Mouse (Mus musculus) CD4-positive, CD25-positive, alpha-beta regulatory T cell, adult 4 months (primary cell): ENCODE data around the gene Wdr34. TPM values are rescaled to one million over a fixed set of nuclear protein-coding genes. Genes with fewer than 3 reads are reported as not detected.

Experiments
- ATAC-seq: one replicate; pipeline ENCODE4 v1.8.0; 2017
- polyA plus RNA-seq, 2 experiments: library from polyadenylated mRNA; unstranded; fragments of 100-300 nt; shearing (Covaris generic); gene quantifications; one replicate each; pipeline ENCODE4 v1.2.1; 2017

Wdr34 gene
- polyA plus RNA-seq, 2 experiments from 2014 or later = 1.5 to 2.0 TPM

DNA sequence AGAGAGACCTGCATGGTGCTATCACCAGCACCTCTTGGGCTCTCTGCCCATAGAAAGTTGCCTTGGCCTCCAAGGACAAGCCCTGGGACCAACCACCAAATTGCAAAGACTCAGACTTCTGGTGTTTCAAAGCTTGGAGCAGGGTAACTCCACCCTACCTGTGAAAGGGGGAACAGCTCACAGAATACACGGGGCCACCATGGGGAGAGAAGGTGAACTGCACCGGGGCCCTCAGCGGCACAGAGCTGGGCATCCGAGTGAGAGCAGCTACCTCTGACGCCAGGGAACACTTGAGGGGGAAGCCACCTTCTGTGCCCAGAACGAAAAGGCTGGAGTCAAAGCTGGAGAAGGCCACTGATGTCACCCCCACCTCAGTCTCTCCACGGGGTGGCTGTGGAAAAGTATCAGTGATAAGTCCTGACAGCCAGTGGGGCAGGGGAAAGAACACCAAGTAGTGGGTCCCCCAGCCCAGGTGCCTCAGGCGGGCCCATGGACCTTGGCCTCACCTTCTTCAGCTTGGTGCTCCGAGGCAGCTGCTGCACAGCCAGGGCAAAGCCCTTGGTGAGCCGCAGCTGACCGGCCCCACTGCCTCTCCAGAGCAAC lies 16.3 kb downstream of the Wdr34 start:
- no peak for ATAC-seq

DNA sequence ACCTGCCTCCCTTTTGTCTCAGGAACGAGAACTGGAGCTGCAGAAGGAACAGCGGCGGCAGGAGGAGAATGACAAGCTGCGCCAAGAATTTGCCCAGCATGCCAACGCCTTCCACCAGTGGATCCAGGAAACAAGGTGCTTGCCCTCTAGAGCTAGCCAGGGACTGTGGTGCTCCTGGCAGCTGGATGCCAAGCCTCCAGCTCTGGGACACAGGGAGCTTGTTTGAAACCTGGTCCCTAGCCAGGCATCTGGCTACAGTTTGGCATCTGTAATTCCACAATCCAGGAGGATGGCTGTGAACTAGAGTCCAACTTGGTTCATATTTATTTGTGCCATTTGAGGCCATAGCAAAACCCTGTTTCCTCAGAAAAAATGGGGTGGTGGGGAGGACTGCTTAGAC lies 21.7 kb downstream of the Wdr34 start:
- ATAC-seq = no peak

DNA sequence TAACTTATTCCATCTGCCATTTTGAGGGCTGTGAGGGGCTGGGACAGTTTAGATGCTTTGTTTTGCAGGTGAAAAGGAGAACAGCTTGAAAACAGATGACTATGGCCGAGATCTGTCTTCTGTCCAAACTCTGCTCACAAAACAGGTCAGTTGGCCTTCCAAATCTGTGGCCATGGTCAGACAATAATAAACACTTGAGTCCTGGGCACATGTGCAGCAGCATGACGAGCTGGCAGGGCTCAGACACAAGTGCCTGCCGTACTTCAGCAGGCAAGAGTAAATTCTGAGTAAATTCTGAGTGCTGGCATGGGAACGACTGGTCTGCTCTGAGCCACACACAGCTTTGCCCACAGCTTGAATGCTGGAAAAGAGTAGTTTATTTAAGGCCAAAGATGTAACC lies 23.2 kb downstream of the Wdr34 start:
- no peak for ATAC-seq

DNA sequence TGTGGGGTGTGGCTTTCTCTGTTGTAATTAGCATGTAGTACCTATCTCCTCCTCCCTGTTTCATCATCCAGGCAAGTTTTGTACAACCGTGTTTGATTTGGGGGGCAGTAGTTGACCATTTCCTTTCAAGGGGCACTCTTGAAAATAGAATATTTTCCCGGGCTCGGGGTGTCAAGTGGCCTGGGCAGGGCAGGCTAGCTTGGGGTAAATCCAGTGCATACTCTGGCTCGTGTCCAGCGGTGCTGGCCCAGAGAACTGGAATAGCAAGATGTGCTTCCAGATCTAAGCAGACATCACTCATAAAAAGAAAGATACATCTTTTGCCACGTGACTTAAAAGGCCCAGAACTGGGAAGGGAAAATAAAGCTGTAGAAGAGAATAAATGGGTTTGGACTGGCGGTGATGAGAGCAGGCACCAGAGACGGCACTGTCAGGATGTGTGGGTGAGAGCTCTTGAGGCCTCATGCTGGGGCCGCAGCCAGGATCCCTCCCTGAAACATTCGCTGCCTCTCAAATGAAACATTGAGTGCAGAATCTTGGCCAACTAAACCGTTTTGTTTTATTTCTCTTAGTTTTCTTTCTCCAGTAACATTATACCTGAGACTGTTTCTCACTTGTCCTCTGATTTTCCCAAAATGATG lies 34.2 kb downstream of the Wdr34 start:
- no peak for ATAC-seq

DNA sequence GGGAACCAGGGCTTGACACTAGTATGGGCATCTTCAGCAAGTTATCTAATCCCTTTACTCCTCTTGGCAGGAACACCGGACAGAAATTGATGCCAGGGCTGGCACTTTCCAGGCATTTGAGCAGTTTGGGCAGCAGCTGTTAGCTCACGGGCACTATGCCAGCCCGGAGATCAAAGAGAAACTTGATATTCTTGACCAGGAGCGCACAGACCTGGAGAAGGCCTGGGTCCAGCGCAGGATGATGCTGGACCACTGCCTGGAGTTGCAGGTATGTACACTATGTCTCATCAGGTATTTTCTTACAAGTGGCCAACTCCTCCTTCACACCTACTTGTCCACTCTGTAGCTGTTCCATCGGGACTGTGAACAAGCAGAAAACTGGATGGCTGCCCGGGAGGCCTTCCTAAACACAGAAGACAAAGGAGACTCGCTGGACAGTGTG lies 37.8 kb downstream of the Wdr34 start:
- no peak for ATAC-seq

DNA sequence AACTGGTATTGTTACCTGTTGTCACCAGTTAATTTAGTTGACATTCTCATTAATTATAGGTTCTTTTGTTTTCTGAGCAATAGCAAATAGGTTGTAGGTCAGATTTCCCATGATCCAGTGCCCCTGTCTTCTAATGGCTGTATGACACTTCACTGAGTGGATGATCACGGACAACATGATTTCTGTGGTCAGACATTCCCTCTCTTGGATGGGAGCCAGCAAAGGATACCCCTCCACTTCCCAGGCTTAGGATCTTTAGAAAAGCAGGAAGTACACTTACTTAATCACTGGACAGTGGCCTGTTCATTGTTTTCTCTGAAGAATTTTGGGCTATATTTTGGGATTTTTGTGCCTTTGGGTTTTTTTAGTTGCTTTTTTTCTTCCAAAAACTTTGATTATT lies 39.6 kb downstream of the Wdr34 start:
- no peak for ATAC-seq

- ATAC-seq = no peak
Measured at GRCm38 (mm10) chr2:29991962-29992361, 56.7 kb downstream of the Wdr34 start.

Other genes starting within 250 kb of the Wdr34 start
- gene Slc27a4, start 246.2 kb downstream of the Wdr34 start, polyA plus RNA-seq = 1 to 10 TPM; 1.1 to 1.8 TPM
- 10 to 100 TPM; 21.1 to 25.3 TPM for gene Urm1, start 228.8 kb downstream of the Wdr34 start, polyA plus RNA-seq
- under 1 TPM; 0.20 to 0.87 TPM for gene Cercam, start 179.7 kb downstream of the Wdr34 start, polyA plus RNA-seq
- gene Odf2, start 159.7 kb downstream of the Wdr34 start, polyA plus RNA-seq = 10 to 100 TPM; 47.1 to 62.9 TPM
- 10 to 100 TPM; 61.6 to 82.4 TPM for gene Gle1, start 113.5 kb downstream of the Wdr34 start, polyA plus RNA-seq
- gene Sptan1, start 83.3 kb downstream of the Wdr34 start, polyA plus RNA-seq = 100 to 1,000 TPM in 1 of 2 experiments, 10 to 100 TPM in 1; 70.4 to 103 TPM
- 100 to 1,000 TPM; 362 to 387 TPM for gene Set, start 8.5 kb upstream of the Wdr34 start, polyA plus RNA-seq
- gene Pkn3, start 28.8 kb upstream of the Wdr34 start, polyA plus RNA-seq = under 1 TPM; 0.16 to 0.48 TPM
- gene Zdhhc12, start 44.8 kb upstream of the Wdr34 start, polyA plus RNA-seq = 10 to 100 TPM; 32.3 to 44.9 TPM
- 10 to 100 TPM; 18.5 to 25.5 TPM for gene Zer1, start 75.7 kb upstream of the Wdr34 start, polyA plus RNA-seq
- 10 to 100 TPM; 10.9 to 11.3 TPM for gene Tbc1d13, start 84.9 kb upstream of the Wdr34 start, polyA plus RNA-seq
- 1 to 10 TPM; 1.3 to 2.5 TPM for gene Endog, start 122.6 kb upstream of the Wdr34 start, polyA plus RNA-seq
- gene Spout1, start 129.6 kb upstream of the Wdr34 start, polyA plus RNA-seq = 10 to 100 TPM; 30.2 to 50.9 TPM
- 10 to 100 TPM in 1 of 2 experiments, 1 to 10 TPM in 1; 9.9 to 13.4 TPM for gene Kyat1, start 157.0 kb upstream of the Wdr34 start, polyA plus RNA-seq
- 10 to 100 TPM; 27.2 to 36.9 TPM for gene Lrrc8a, start 188.8 kb upstream of the Wdr34 start, polyA plus RNA-seq
- under 1 TPM in 1 of 2 experiments, not detected in 1; 0.25 TPM for gene Gm28035, start 191.7 kb upstream of the Wdr34 start, polyA plus RNA-seq
- 1 to 10 TPM; 2.8 to 4.4 TPM for gene Phyhd1, start 217.3 kb upstream of the Wdr34 start, polyA plus RNA-seq
- gene Gm28038, start 232.2 kb upstream of the Wdr34 start, polyA plus RNA-seq = 1 to 10 TPM in 1 of 2 experiments, not detected in 1; 2.4 TPM
- gene Dolk, start 237.5 kb upstream of the Wdr34 start, polyA plus RNA-seq = 10 to 100 TPM; 11.3 to 12.8 TPM
- 10 to 100 TPM; 23.3 to 44.4 TPM for gene Nup188, start 237.5 kb upstream of the Wdr34 start, polyA plus RNA-seq